Mouse (Mus musculus) gastrocnemius, postnatal 4 days (tissue): Measurements from ENCODE around the gene Rbm20. TPM values are rescaled to one million over a fixed set of nuclear protein-coding genes. Genes with fewer than 3 reads are reported as not detected.

Experiments used
- DNase-seq, 2 experiments: peaks; one replicate each; pipeline ENCODE4 v3.0.0; 2021 to 2022; ENCODE audit warnings: low spot score in 2 of 2, mixed read lengths in 2 of 2
- total RNA-seq, 2 experiments: library from RNA; stranded (reverse); gene quantifications; 2 replicates each; pipeline ENCODE4 v1.2.3; 2021

The Rbm20 gene
- total RNA-seq, 2 experiments from 2014 or later, result 53.7 to 62.8 TPM

GRCm38 (mm10) chr19:53870568-53870967, 193.5 kb downstream of the Rbm20 start:
- no peak for DNase-seq

GRCm38 (mm10) chr19:53871502-53871901, 194.4 kb downstream of the Rbm20 start:
- DNase-seq, result no peak

- no peak for DNase-seq
Measured at GRCm38 (mm10) chr19:53872994-53873713, 196.0 kb downstream of the Rbm20 start.

GRCm38 (mm10) chr19:53875246-53875645, 198.1 kb downstream of the Rbm20 start:
- DNase-seq, result no peak

- DNase-seq, result no peak
Measured at GRCm38 (mm10) chr19:53877779-53878178, 200.7 kb downstream of the Rbm20 start.

- DNase-seq, result no peak
Measured at GRCm38 (mm10) chr19:53880460-53880859, 203.4 kb downstream of the Rbm20 start.

- DNase-seq, result no peak
Measured at GRCm38 (mm10) chr19:53881786-53882185, 204.7 kb downstream of the Rbm20 start.

GRCm38 (mm10) chr19:53885450-53885849, 208.3 kb downstream of the Rbm20 start:
- no peak for DNase-seq

- no peak for DNase-seq
Measured at GRCm38 (mm10) chr19:53886576-53887370, 209.7 kb downstream of the Rbm20 start.

GRCm38 (mm10) chr19:53887822-53888221, 210.7 kb downstream of the Rbm20 start:
- DNase-seq, result no peak

GRCm38 (mm10) chr19:53888331-53888730, 211.2 kb downstream of the Rbm20 start:
- DNase-seq, result no peak

GRCm38 (mm10) chr19:53889555-53889954, 212.4 kb downstream of the Rbm20 start:
- DNase-seq, result no peak

- no peak for DNase-seq
Measured at GRCm38 (mm10) chr19:53890274-53890673, 213.2 kb downstream of the Rbm20 start.

GRCm38 (mm10) chr19:53890781-53891251, 213.7 kb downstream of the Rbm20 start:
- no peak for DNase-seq

GRCm38 (mm10) chr19:53891569-53891968, 214.5 kb downstream of the Rbm20 start:
- DNase-seq, result no peak

GRCm38 (mm10) chr19:53892061-53892460, 215.0 kb downstream of the Rbm20 start, which contains the start of gene Pdcd4:
Gene Pdcd4, plus strand, starts transcription at chr19:53892231.
- peak in 1 of 2 experiments; percentile 53 for DNase-seq

GRCm38 (mm10) chr19:53892838-53893359, 215.8 kb downstream of the Rbm20 start:
- no peak for DNase-seq

GRCm38 (mm10) chr19:53893711-53894171, 216.6 kb downstream of the Rbm20 start:
- DNase-seq, result peak in 1 of 2 experiments; percentile 57

GRCm38 (mm10) chr19:53894538-53895121, 217.5 kb downstream of the Rbm20 start:
- no peak for DNase-seq

- no peak for DNase-seq
Measured at GRCm38 (mm10) chr19:53898046-53898445, 220.9 kb downstream of the Rbm20 start.

- DNase-seq, result no peak
Measured at GRCm38 (mm10) chr19:53898498-53898897, 221.4 kb downstream of the Rbm20 start.
